ENCODE assay signal across 19 mouse cellular contexts in genomic region chr1:20470317-20470716, GRCm38 (mm10).
"Had no signal": no experiment of that assay in that cellular context is flagged by ENCODE, and none has a peak within 500 bp of the region (broad histone marks: within the 10 kb centered on the region; RNA-seq: fewer than 3 reads in every experiment).

No protein-coding gene starts in this region.

- H3K4me1 ChIP-seq: kidney, embryonic 15.5 days; midbrain, embryonic 15.5 days; neural tube, embryonic 13.5 days; stomach, embryonic 15.5 days had no signal

- H3K4me3 ChIP-seq: kidney, embryonic 15.5 days; left cerebral cortex, adult 2 months; midbrain, embryonic 15.5 days; myocyte; neural tube, embryonic 13.5 days; stomach, embryonic 15.5 days had no signal

- ATAC-seq: liver, postnatal 0 days; lung, postnatal 0 days had no signal

- H3K27ac ChIP-seq: kidney, embryonic 15.5 days; left cerebral cortex, adult 2 months; liver, embryonic 14.5 days; macrophage; midbrain, embryonic 15.5 days; neural tube, embryonic 13.5 days; stomach, embryonic 15.5 days had no signal

- H3K9ac ChIP-seq: kidney, embryonic 15.5 days; liver, embryonic 14.5 days; liver, postnatal 0 days; lung, embryonic 14.5 days; midbrain, embryonic 15.5 days; neural tube, embryonic 13.5 days; stomach, embryonic 15.5 days had no signal

- H3K9me3 ChIP-seq: kidney, embryonic 15.5 days; midbrain, embryonic 15.5 days; neural tube, embryonic 13.5 days; stomach, embryonic 15.5 days had no signal

- H3K4me2 ChIP-seq: kidney, embryonic 15.5 days; lung, embryonic 14.5 days; midbrain, embryonic 15.5 days; neural tube, embryonic 13.5 days; stomach, embryonic 15.5 days had no signal

- H3K27me3 ChIP-seq: kidney, embryonic 15.5 days; midbrain, embryonic 15.5 days; neural tube, embryonic 13.5 days; stomach, embryonic 15.5 days had no signal

- H3K36me3 ChIP-seq: kidney, embryonic 15.5 days; midbrain, embryonic 15.5 days; neural tube, embryonic 13.5 days; stomach, embryonic 15.5 days had no signal

- DNase-seq: kidney, adult 8-10 months; kidney, postnatal 10 days; kidney, postnatal 36 days; layer of hippocampus, postnatal 36 days; liver, postnatal 0 days; lung, embryonic 14.5 days; retina, postnatal 1 day; right cerebral cortex, postnatal 25 days; spleen, adult 18-20 months; thymus, postnatal 25 days had no signal
